Mouse (Mus musculus) liver, postnatal 0 days (tissue): Measurements from ENCODE around the gene Susd6. TPM values are rescaled to one million over a fixed set of nuclear protein-coding genes. Genes with fewer than 3 reads are reported as not detected.
A peak's percentile ranks its signal among the peaks of the same experiment; 100 is the strongest.

ENCODE experiments used
- ATAC-seq: fragments of 200-750 bp; cut with Nextera tagmentation; 2 replicates; pipeline ENCODE4 v1.8.0; 2017; ENCODE audit warnings: mild to moderate bottlenecking, moderate library complexity
- DNase-seq: peaks from one replicate; pipeline ENCODE4 v3.0.0-alpha.2; 2016
- H3K27ac ChIP-seq: fragments of 300-500 bp; sonication (generic); 2 replicates; pipeline ENCODE4 v1.5.1; 2014; ENCODE audit warnings: antibody characterized with exemption, moderate library complexity, mild to moderate bottlenecking, low read depth
- H3K27me3 ChIP-seq: fragments of 300-500 bp; sonication (generic); 2 replicates; pipeline ENCODE4 v1.6.1; 2014; ENCODE audit warnings: low read length, control low read depth, mixed read lengths; ENCODE audit not compliant: insufficient read depth
- H3K36me3 ChIP-seq: fragments of 300-500 bp; sonication (generic); replicated peaks from 2 replicates; pipeline ENCODE4 v1.6.1; 2014; ENCODE audit warnings: mild to moderate bottlenecking, control low read depth, low read length, moderate library complexity, mixed read lengths; ENCODE audit not compliant: insufficient read depth
- H3K4me1 ChIP-seq: fragments of 300-500 bp; sonication (generic); 2 replicates; pipeline ENCODE4 v1.6.1; 2014; ENCODE audit warnings: antibody characterized with exemption, mild to moderate bottlenecking, control low read depth; ENCODE audit not compliant: insufficient read depth
- H3K4me2 ChIP-seq: fragments of 300-500 bp; sonication (generic); 2 replicates; pipeline ENCODE4 v1.6.1; 2014; ENCODE audit warnings: low read depth, mild to moderate bottlenecking, low read length, moderate library complexity, mixed read lengths
- H3K4me3 ChIP-seq: fragments of 300-500 bp; sonication (generic); 2 replicates; pipeline ENCODE4 v1.5.1; 2014; ENCODE audit warnings: low read depth, low read length
- H3K9ac ChIP-seq: fragments of 300-500 bp; sonication (generic); replicated peaks from 2 replicates; pipeline ENCODE4 v1.6.1; 2014; ENCODE audit warnings: mild to moderate bottlenecking, moderate library complexity
- H3K9me3 ChIP-seq: fragments of 300-500 bp; sonication (generic); 2 replicates; pipeline ENCODE4 v1.6.1; 2016; ENCODE audit warnings: mild to moderate bottlenecking, control low read depth, low read length, mixed read lengths
- CTCF ChIP-seq: sonication (generic); IDR thresholded peaks from 2 replicates; pipeline ENCODE4 v1.5.1; 2016; ENCODE audit warnings: antibody characterized with exemption, low read depth
- EP300 ChIP-seq: IDR thresholded peaks from 2 replicates; pipeline ENCODE4 v1.6.1; 2016; ENCODE audit warnings: antibody characterized with exemption, low read depth, mild to moderate bottlenecking
- WGBS: fragments of 180-500 bp; shearing (Covaris S2); extraction: QIAGEN DNeasy Blood & Tissue Kit; methylation state at CpG from one replicate; pipeline ENCODE4 v1.1.7; 2014; ENCODE audit not compliant: insufficient replicate concordance; 5-methylcytosine and 5-hydroxymethylcytosine counted together
- polyA plus RNA-seq: library from polyadenylated mRNA; unstranded; fragments of >200 nt; fragmentation: Nextera tagmentation; extraction: Ambion mirVana; gene quantifications from 2 replicates; pipeline ENCODE4 v1.2.1, GENCODE M21; 2015

Susd6 gene
- polyA plus RNA-seq, 1 experiment from 2014 or later, result 10.8 TPM

GRCm38 (mm10) chr12:80878653-80879052, 88.3 kb downstream of the Susd6 start:
- TF ChIP-seq CTCF (no peak), EP300 (no peak)
- H3K4me1 ChIP-seq, result no peaks in the 10 kb centered on the region
- H3K4me2 ChIP-seq, result no peak overlapping the region
- H3K27me3 ChIP-seq, result no peaks in the 10 kb centered on the region
- no peak overlapping the region for H3K4me3 ChIP-seq
- H3K27ac ChIP-seq, result no peak overlapping the region
- DNase-seq (no peak), ATAC-seq (no peak)
- H3K9me3 ChIP-seq, result no peaks in the 10 kb centered on the region
- WGBS, result 69% methylated on average over 3 of the region's 3 CpGs
- no peak overlapping the region for H3K9ac ChIP-seq
- peaks cover 55% of the 10 kb centered on the region for H3K36me3 ChIP-seq

- H3K9ac ChIP-seq, result no peak overlapping the region
- peaks cover 49% of the 10 kb centered on the region for H3K36me3 ChIP-seq
- no peak overlapping the region for H3K4me3 ChIP-seq
- DNase-seq (no peak), ATAC-seq (no peak)
- 71% methylated on average over 4 of the region's 4 CpGs for WGBS
- TF ChIP-seq EP300 (no peak), CTCF (no peak)
- H3K27me3 ChIP-seq, result no peaks in the 10 kb centered on the region
- H3K4me1 ChIP-seq, result no peaks in the 10 kb centered on the region
- H3K4me2 ChIP-seq, result no peak overlapping the region
- no peak overlapping the region for H3K27ac ChIP-seq
- no peaks in the 10 kb centered on the region for H3K9me3 ChIP-seq
Observed at GRCm38 (mm10) chr12:80879267-80879666, 89.0 kb downstream of the Susd6 start.

- Histone ChIP-seq H3K27me3 (no peaks in the 10 kb centered on the region), H3K9ac (no peak overlapping the region), H3K4me1 (peaks cover 11% of the 10 kb centered on the region; the same call in 1 of the 2 replicates), H3K4me2 (no peak overlapping the region), H3K4me3 (no peak overlapping the region), H3K9me3 (no peaks in the 10 kb centered on the region), H3K27ac (no peak overlapping the region), H3K36me3 (peaks cover 31% of the 10 kb centered on the region)
- DNase-seq (no peak), ATAC-seq (0 out of 2 replicates have a peak, but pooled peaks have one; percentile 7)
- WGBS, result 92% methylated on average over 3 of the region's 3 CpGs
- TF ChIP-seq CTCF (no peak), EP300 (no peak)
Observed at GRCm38 (mm10) chr12:80881121-80881520, 90.8 kb downstream of the Susd6 start.

GRCm38 (mm10) chr12:80883278-80883677, 93.0 kb downstream of the Susd6 start:
- no peak for TF ChIP-seq EP300
- TF ChIP-seq CTCF, result no peak

GRCm38 (mm10) chr12:80883881-80884280, 93.6 kb downstream of the Susd6 start:
- no peak overlapping the region for H3K9ac ChIP-seq
- WGBS, result 52% methylated on average over 5 of the region's 5 CpGs
- H3K4me1 ChIP-seq, result peaks cover 17% of the 10 kb centered on the region; the same call in 1 of the 2 replicates
- H3K27ac ChIP-seq, result no peak overlapping the region
- no peak for ATAC-seq
- DNase-seq, result no peak
- no peaks in the 10 kb centered on the region for H3K9me3 ChIP-seq
- no peaks in the 10 kb centered on the region for H3K27me3 ChIP-seq
- no peak overlapping the region for H3K4me3 ChIP-seq
- no peak overlapping the region for H3K4me2 ChIP-seq
- TF ChIP-seq EP300 (no peak), CTCF (no peak)
- H3K36me3 ChIP-seq, result peaks cover 7% of the 10 kb centered on the region

More at GRCm38 (mm10) chr12:80883278-80883677, 93.0 kb downstream of the Susd6 start:
- Histone ChIP-seq H3K27ac (no peak overlapping the region), H3K9ac (no peak overlapping the region), H3K4me2 (no peak overlapping the region), H3K4me3 (no peak overlapping the region), H3K27me3 (no peaks in the 10 kb centered on the region), H3K4me1 (peaks cover 17% of the 10 kb centered on the region; the same call in 1 of the 2 replicates), H3K36me3 (peaks cover 9% of the 10 kb centered on the region), H3K9me3 (no peaks in the 10 kb centered on the region)
- DNase-seq, result no peak
- no peak for ATAC-seq
- 87% methylated on average over 3 of the region's 3 CpGs for WGBS

- peaks cover 5% of the 10 kb centered on the region for H3K9me3 ChIP-seq
- peak; percentile 46 for ATAC-seq
- H3K36me3 ChIP-seq, result 0 out of 2 replicates have a peak, but pooled peaks cover 3% of the 10 kb centered on the region
- WGBS, result 20% methylated on average over 15 of the region's 15 CpGs
- H3K27me3 ChIP-seq, result no peaks in the 10 kb centered on the region
- H3K4me3 ChIP-seq, result peak overlapping the region; percentile 11; the same call in 1 of the 2 replicates
- H3K27ac ChIP-seq, result 0 out of 2 replicates have a peak overlapping the region, but pooled peaks have one; percentile 25
- DNase-seq, result peak; percentile 55
- H3K4me2 ChIP-seq, result peak overlapping the region; percentile 59
- peaks cover 17% of the 10 kb centered on the region; the same call in 1 of the 2 replicates for H3K4me1 ChIP-seq
- no peak for TF ChIP-seq CTCF
- no peak for TF ChIP-seq EP300
- H3K9ac ChIP-seq, result no peak overlapping the region
Observed at GRCm38 (mm10) chr12:80885301-80886288, 95.3 kb downstream of the Susd6 start.
